Comparison of ENCODE assay signal across 8 mouse cellular contexts in genomic region chr1:132298801-132299464, GRCm38 (mm10). TPM values are rescaled to one million over a fixed set of nuclear protein-coding genes. Genes with fewer than 3 reads are reported as not detected.
DNase-seq lines count a peak whose midpoint lies in the region; ATAC-seq and TF ChIP-seq lines count a peak whose summit lies in the region.

No protein-coding gene starts in this region.

- WGBS in embryonic facial prominence, embryonic 13.5 days: under 1% methylated on average over 65 of the region's 71 CpGs
- under 1% methylated on average over 70 of the region's 71 CpGs for WGBS in hindbrain, embryonic 14.5 days
- WGBS in limb, embryonic 15.5 days: 1% methylated on average over 65 of the region's 71 CpGs
- 1% methylated on average over 54 of the region's 71 CpGs for WGBS in neural tube, embryonic 11.5 days

- intact Hi-C loops in gastrocnemius, adult 2 months (cut with DNase I): no loop called here

- H3K36me3 ChIP-seq in embryonic facial prominence, embryonic 13.5 days: no peaks in the 10 kb centered on the region
- H3K36me3 ChIP-seq in hindbrain, embryonic 14.5 days (replicated peaks; ENCODE audit: control insufficient read depth, insufficient read depth): no peaks in the 10 kb centered on the region
- no peaks in the 10 kb centered on the region for H3K36me3 ChIP-seq in limb, embryonic 15.5 days
- no peaks in the 10 kb centered on the region for H3K36me3 ChIP-seq in neural tube, embryonic 11.5 days (ENCODE audit: control insufficient read depth, insufficient read depth, low read length)

- peak overlapping the region; percentile 71 for H3K27ac ChIP-seq in gastrocnemius, adult 2 months
- H3K27ac ChIP-seq in embryonic facial prominence, embryonic 13.5 days: no peak overlapping the region
- peak overlapping the region; percentile 76 for H3K27ac ChIP-seq in hindbrain, embryonic 14.5 days
- no peak overlapping the region for H3K27ac ChIP-seq in limb, embryonic 15.5 days
- no peak overlapping the region for H3K27ac ChIP-seq in neural tube, embryonic 11.5 days (ENCODE audit: low read depth, low read length)

- no peak for TF ChIP-seq CTCF in gastrocnemius, adult 2 months (IDR thresholded peaks at IDR 0.05)

- peak overlapping the region; percentile 84 for H3K4me3 ChIP-seq in gastrocnemius, adult 2 months
- peak overlapping the region; percentile 61 for H3K4me3 ChIP-seq in embryonic facial prominence, embryonic 13.5 days
- peak overlapping the region; percentile 61 for H3K4me3 ChIP-seq in hindbrain, embryonic 14.5 days (replicated peaks; ENCODE audit: low read length)
- peak overlapping the region; percentile 52 for H3K4me3 ChIP-seq in limb, embryonic 15.5 days
- peak overlapping the region; percentile 58 for H3K4me3 ChIP-seq in neural tube, embryonic 11.5 days (ENCODE audit: low read depth, low read length)

- peak overlapping the region; percentile 74 for H3K9ac ChIP-seq in embryonic facial prominence, embryonic 13.5 days
- peak overlapping the region; percentile 80 for H3K9ac ChIP-seq in hindbrain, embryonic 14.5 days
- H3K9ac ChIP-seq in limb, embryonic 15.5 days: peak overlapping the region; percentile 48
- H3K9ac ChIP-seq in neural tube, embryonic 11.5 days (ENCODE audit: low read length): peak overlapping the region; percentile 67

- no peak for ATAC-seq in embryonic facial prominence, embryonic 13.5 days (ENCODE audit: insufficient number of reproducible peaks, insufficient read depth, low FRiP score, low TSS enrichment, low read depth)
- ATAC-seq in hindbrain, embryonic 14.5 days (ENCODE audit: low FRiP score): peak; percentile 66
- ATAC-seq in limb, embryonic 15.5 days (ENCODE audit: insufficient number of reproducible peaks, low FRiP score, low TSS enrichment, low read depth): no peak
- ATAC-seq in neural tube, embryonic 11.5 days (ENCODE audit: insufficient read depth, low FRiP score, low TSS enrichment): peak; percentile 69; the same call in 1 of the 2 replicates

- H3K4me2 ChIP-seq in embryonic facial prominence, embryonic 13.5 days: peak overlapping the region; percentile 100
- peak overlapping the region; percentile 99 for H3K4me2 ChIP-seq in hindbrain, embryonic 14.5 days (replicated peaks)
- H3K4me2 ChIP-seq in limb, embryonic 15.5 days: peak overlapping the region; percentile 99
- peak overlapping the region; percentile 99 for H3K4me2 ChIP-seq in neural tube, embryonic 11.5 days (ENCODE audit: low read depth)

- H3K9me3 ChIP-seq in embryonic facial prominence, embryonic 13.5 days: no peaks in the 10 kb centered on the region
- no peaks in the 10 kb centered on the region for H3K9me3 ChIP-seq in hindbrain, embryonic 14.5 days (ENCODE audit: control insufficient read depth, low read length)
- no peaks in the 10 kb centered on the region for H3K9me3 ChIP-seq in limb, embryonic 15.5 days
- no peaks in the 10 kb centered on the region for H3K9me3 ChIP-seq in neural tube, embryonic 11.5 days (ENCODE audit: control insufficient read depth, low read length)

- H3K4me1 ChIP-seq in embryonic facial prominence, embryonic 13.5 days: peaks cover 15% of the 10 kb centered on the region
- peaks cover 33% of the 10 kb centered on the region for H3K4me1 ChIP-seq in hindbrain, embryonic 14.5 days (replicated peaks; ENCODE audit: control insufficient read depth, insufficient read depth, low read length)
- H3K4me1 ChIP-seq in limb, embryonic 15.5 days: peaks cover 12% of the 10 kb centered on the region
- peaks cover 5% of the 10 kb centered on the region for H3K4me1 ChIP-seq in neural tube, embryonic 11.5 days (ENCODE audit: control insufficient read depth, insufficient read depth, low read length)

- H3K27me3 ChIP-seq in embryonic facial prominence, embryonic 13.5 days: peaks cover 71% of the 10 kb centered on the region
- H3K27me3 ChIP-seq in hindbrain, embryonic 14.5 days (ENCODE audit: control insufficient read depth, insufficient read depth, low read length): 0 out of 2 replicates have a peak, but pooled peaks cover 7% of the 10 kb centered on the region
- H3K27me3 ChIP-seq in limb, embryonic 15.5 days: peaks cover 61% of the 10 kb centered on the region
- peaks cover 11% of the 10 kb centered on the region for H3K27me3 ChIP-seq in neural tube, embryonic 11.5 days (ENCODE audit: control insufficient read depth, insufficient read depth, low read length)

- DNase-seq in gastrocnemius, adult 2 months: peak; percentile 67
- DNase-seq in gastrocnemius, postnatal 25 days: no peak
- peak; percentile 78 for DNase-seq in Muller cell, postnatal 12 days (ENCODE audit: inconsistent ontology term)
- no peak for DNase-seq in hindbrain, embryonic 14.5 days (ENCODE audit: low spot score)
- DNase-seq in neural tube, embryonic 11.5 days (ENCODE audit: low spot score): peak; percentile 56
- DNase-seq in urinary bladder, postnatal 14 days (ENCODE audit: low spot score): no peak

RNA-seq across cellular contexts. Expression of gene Klhdc8a, which starts 0.5 kb away (rescaled TPM):
- under 1 TPM; 0.13 to 0.31 TPM for total RNA-seq in gastrocnemius, adult 2 months (2021)
- under 1 TPM; 0.16 to 0.26 TPM for total RNA-seq in gastrocnemius, postnatal 25 days (2021)
- polyA plus RNA-seq in embryonic facial prominence, embryonic 13.5 days (2015; fragmentation: Nextera tagmentation; extraction: Ambion mirVana): 0.23 and 0.25 TPM in 2 replicates
- polyA plus RNA-seq in hindbrain, embryonic 14.5 days (2014; fragmentation: Nextera tagmentation; extraction: Ambion mirVana): 8.5 and 10.4 TPM in 2 replicates
- 0.13 and 0.15 TPM in 2 replicates for polyA plus RNA-seq in limb, embryonic 15.5 days (2015; fragmentation: Nextera tagmentation; extraction: Ambion mirVana)
- polyA plus RNA-seq in neural tube, embryonic 11.5 days (2014; fragmentation: Nextera tagmentation; extraction: Ambion mirVana): 1.3 and 2.5 TPM in 2 replicates

RNA-seq across cellular contexts. Expression of gene Nuak2, which starts 17.0 kb away (rescaled TPM):
- total RNA-seq in gastrocnemius, adult 2 months (2021): under 1 TPM; 0.38 to 0.98 TPM
- total RNA-seq in gastrocnemius, postnatal 25 days (2021): 1 to 10 TPM in 1 of 2 experiments, under 1 TPM in 1; 0.79 to 1.3 TPM
- 2.2 and 4.4 TPM in 2 replicates for polyA plus RNA-seq in embryonic facial prominence, embryonic 13.5 days (2015; fragmentation: Nextera tagmentation; extraction: Ambion mirVana)
- 10.7 and 14.0 TPM in 2 replicates for polyA plus RNA-seq in hindbrain, embryonic 14.5 days (2014; fragmentation: Nextera tagmentation; extraction: Ambion mirVana)
- 6.9 and 8.2 TPM in 2 replicates for polyA plus RNA-seq in limb, embryonic 15.5 days (2015; fragmentation: Nextera tagmentation; extraction: Ambion mirVana)
- polyA plus RNA-seq in neural tube, embryonic 11.5 days (2014; fragmentation: Nextera tagmentation; extraction: Ambion mirVana): 24.4 and 25.4 TPM in 2 replicates

Comparison
In these comparisons a context has a peak if more than half of its experiments do, and no peak if none do; other contexts are left out.
1. DNase-seq: peak in gastrocnemius, adult 2 months (single experiment), Muller cell, postnatal 12 days (single experiment) and neural tube, embryonic 11.5 days (single experiment); none in gastrocnemius, postnatal 25 days (single experiment), hindbrain, embryonic 14.5 days (single experiment) and urinary bladder, postnatal 14 days (single experiment).
2. H3K27ac ChIP-seq: peak in gastrocnemius, adult 2 months (single experiment) and hindbrain, embryonic 14.5 days (single experiment); none in embryonic facial prominence, embryonic 13.5 days (single experiment), limb, embryonic 15.5 days (single experiment) and neural tube, embryonic 11.5 days (single experiment).
3. ATAC-seq: peak in hindbrain, embryonic 14.5 days (single experiment) and neural tube, embryonic 11.5 days (single experiment); none in embryonic facial prominence, embryonic 13.5 days (single experiment) and limb, embryonic 15.5 days (single experiment).
4. Peak in every context shown above with its lines, with median percentiles within 50 percentile points of each other: H3K4me3 ChIP-seq, H3K4me2 ChIP-seq and H3K9ac ChIP-seq.